Mouse (Mus musculus): ENCODE results near the gene Hinfp.

DNA sequence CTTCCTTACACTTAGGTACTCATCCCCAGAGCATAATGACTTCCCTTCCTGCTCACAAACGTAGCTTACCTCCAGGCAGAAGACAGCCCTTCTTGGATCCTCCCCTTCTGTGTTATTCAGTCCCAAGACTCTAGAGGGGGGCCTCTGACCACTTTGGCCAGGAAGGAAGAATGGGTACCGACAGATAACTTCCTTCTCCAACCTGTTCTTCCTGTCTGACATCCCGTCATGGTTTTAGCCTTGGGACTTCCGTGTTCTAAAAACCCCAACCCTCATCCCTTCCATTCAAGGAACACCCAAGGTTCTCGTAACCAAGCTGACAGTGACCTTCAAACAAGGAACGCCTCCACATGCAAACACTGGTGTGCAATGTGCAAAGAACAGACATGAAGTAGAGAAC, 37.0 kb downstream of the Hinfp start, which contains the start of gene Nlrx1:
- TF ChIP-seq CTCF (IDR thresholded peaks at IDR 0.05; ENCODE audit: low read depth) (no peak), EP300 (IDR thresholded peaks at IDR 0.05; ENCODE audit: low read depth) (peak; percentile 28; the same call in 1 of the 2 replicates)

Measured in liver, postnatal 0 days (tissue).